Mouse (Mus musculus) spleen, adult 2 months (tissue): ENCODE measurements at regions not wholly inside any gene's neighbourhood (a gene's known extent, or its start where the extent isn't known, plus 50 kb on each side); places are given as distances from the start of the nearest gene placed in this dataset.

Experiments
- CTCF ChIP-seq: fragments of 200-500 bp; IDR thresholded peaks from 2 replicates; pipeline ENCODE4 v1.5.1; 2011; ENCODE audit warnings: mild to moderate bottlenecking, inconsistent platforms; ENCODE audit not compliant: insufficient read depth, insufficient read length, insufficient replicate concordance; ENCODE audit errors: extremely low read depth
- POLR2A ChIP-seq: fragments of 200-500 bp; IDR thresholded peaks from 2 replicates; pipeline ENCODE4 v1.6.1; 2011; ENCODE audit warnings: low read depth, low read length, inconsistent platforms

DNA sequence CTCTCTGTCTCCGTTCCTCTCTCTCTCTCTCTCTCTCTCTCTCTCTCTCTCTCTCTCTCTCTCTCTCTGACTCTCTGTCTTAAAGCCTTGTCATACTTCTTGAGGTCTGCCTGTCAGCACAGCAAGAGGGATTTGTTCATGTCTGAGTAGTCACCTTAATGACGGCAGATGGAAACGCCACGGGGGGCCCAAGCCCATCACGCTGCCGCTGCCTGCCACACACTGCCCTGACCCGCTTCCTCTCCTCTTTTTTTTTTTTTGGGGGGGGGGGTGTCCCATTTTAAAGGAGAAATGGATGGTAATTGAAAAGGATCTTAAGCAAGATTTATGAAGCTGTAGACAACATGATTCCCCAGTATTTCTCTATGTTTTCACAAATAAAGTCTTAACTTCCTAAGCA lies 191.8 kb upstream of the Dnajc24 start:
- TF ChIP-seq POLR2A, result no peak
- no peak for TF ChIP-seq CTCF
